Mouse (Mus musculus) liver, embryonic 14.5 days (tissue): Measurements from ENCODE around the gene Dguok. TPM values are rescaled to one million over a fixed set of nuclear protein-coding genes. Genes with fewer than 3 reads are reported as not detected.

Experiments
- ATAC-seq: fragments of 200-750 bp; cut with Nextera tagmentation; 2 replicates; pipeline ENCODE4 v1.8.0; 2017; ENCODE audit warnings: moderate number of reproducible peaks, mild to moderate bottlenecking, moderate library complexity; ENCODE audit not compliant: insufficient read depth
- DNase-seq, 3 experiments: peaks; one replicate each; pipeline ENCODE4 v3.0.0-alpha.2; 2012 to 2013; ENCODE audit warnings: low read depth in 3 of 3, low spot score in 3 of 3
- H3K27ac ChIP-seq: fragments of 300-500 bp; sonication (generic); 2 replicates; pipeline ENCODE4 v1.5.1; 2014; ENCODE audit warnings: moderate library complexity, mild to moderate bottlenecking, control low read depth, inconsistent platforms
- H3K27me3 ChIP-seq: fragments of 300-500 bp; sonication (generic); 2 replicates; pipeline ENCODE4 v1.6.1; 2014; ENCODE audit warnings: mild to moderate bottlenecking, low read length, moderate library complexity; ENCODE audit not compliant: control insufficient read depth, insufficient read depth
- H3K36me3 ChIP-seq: fragments of 300-500 bp; sonication (generic); replicated peaks from 2 replicates; pipeline ENCODE4 v1.6.1; 2014; ENCODE audit warnings: low read depth; ENCODE audit not compliant: control insufficient read depth, insufficient read depth
- H3K4me1 ChIP-seq, 2 experiments: fragments of 200-500 bp in 1 of 2; fragments of 300-500 bp in 1 of 2; sonication (generic) in 1 of 2; replicated peaks; 2 replicates each; pipeline ENCODE4 v1.6.1; 2012 to 2014; ENCODE audit warnings: antibody characterized with exemption in 1 of 2, inconsistent platforms in 1 of 2, low read length in 1 of 2; ENCODE audit not compliant: control insufficient read depth in 2 of 2, insufficient read depth in 2 of 2
- H3K4me2 ChIP-seq: fragments of 300-500 bp; sonication (generic); 2 replicates; pipeline ENCODE4 v1.6.1; 2014; ENCODE audit warnings: low read depth, mild to moderate bottlenecking, control low read depth, moderate library complexity
- H3K4me3 ChIP-seq, 2 experiments: fragments of 200-500 bp in 1 of 2; fragments of 300-500 bp in 1 of 2; sonication (generic) in 1 of 2; 2 replicates each; pipeline ENCODE4 v1.5.1; 2012 to 2014; ENCODE audit warnings: low read depth in 2 of 2, low read length in 2 of 2, mild to moderate bottlenecking in 2 of 2, control low read depth in 1 of 2, inconsistent platforms in 1 of 2, moderate library complexity in 1 of 2; ENCODE audit not compliant: insufficient read depth in 1 of 2
- H3K9ac ChIP-seq: fragments of 300-500 bp; sonication (generic); replicated peaks from 2 replicates; pipeline ENCODE4 v1.6.1; 2014; ENCODE audit warnings: mild to moderate bottlenecking, control low read depth, moderate library complexity
- H3K9me3 ChIP-seq: fragments of 300-500 bp; sonication (generic); 2 replicates; pipeline ENCODE4 v1.6.1; 2016; ENCODE audit warnings: low read length, mixed read lengths; ENCODE audit not compliant: control insufficient read depth
- CTCF ChIP-seq: IDR thresholded peaks from 2 replicates; pipeline ENCODE4 v1.5.1; 2016; ENCODE audit warnings: antibody characterized with exemption, low read depth, control low read depth
- EP300 ChIP-seq: IDR thresholded peaks from 2 replicates; pipeline ENCODE4 v1.6.1; 2016; ENCODE audit warnings: antibody characterized with exemption, low read depth
- WGBS: fragments of 180-500 bp; shearing (Covaris S2); extraction: QIAGEN DNeasy Blood & Tissue Kit; methylation state at CpG from one replicate; pipeline ENCODE4 v1.1.7; 2014; ENCODE audit not compliant: insufficient replicate concordance; 5-methylcytosine and 5-hydroxymethylcytosine counted together
- polyA plus RNA-seq, 2 experiments: library from polyadenylated mRNA; depleted of rRNA in 1 of 2; stranded (reverse) in 1 of 2; unstranded in 1 of 2; fragments of >200 nt; fragmentation: Nextera tagmentation in 1 of 2; extraction: Ambion mirVana in 1 of 2; gene quantifications; 2 replicates each; pipeline versions ENCODE4 v1.2.1 to v1.2.3; 2012 to 2014

Gene Dguok
- polyA plus RNA-seq, 2 experiments = 16.8 to 21.6 TPM

DNA sequence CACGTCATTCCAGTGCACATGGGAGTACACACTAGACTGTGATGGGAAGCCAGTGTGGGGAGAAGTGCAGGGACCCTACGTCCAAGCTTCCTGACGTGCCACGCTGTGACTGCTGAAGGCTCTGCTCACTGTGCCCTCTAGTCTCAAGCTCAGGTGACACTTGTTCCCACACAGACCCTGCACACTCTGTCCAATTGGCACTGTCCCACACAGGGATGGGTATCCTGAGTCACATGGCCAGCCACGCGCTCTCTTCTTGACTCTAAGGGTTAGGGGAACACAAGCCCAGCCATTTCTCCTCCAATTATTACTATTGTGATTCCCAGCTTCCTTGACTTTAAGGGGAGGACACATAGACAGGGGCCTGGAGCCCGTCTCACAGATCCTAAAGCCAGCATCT lies 23.0 kb downstream of the Dguok start:
- Histone ChIP-seq H3K4me1 (peaks cover 0 to 9% of the 10 kb centered on the region in 2 experiments; a peak in 2 of 4 replicates), H3K27ac (no peak overlapping the region), H3K27me3 (no peaks in the 10 kb centered on the region), H3K4me2 (no peak overlapping the region), H3K4me3 (no peak overlapping the region), H3K36me3 (peaks cover 2% of the 10 kb centered on the region; the same call in 1 of the 2 replicates), H3K9ac (no peak overlapping the region), H3K9me3 (no peaks in the 10 kb centered on the region)
- ATAC-seq (no peak), DNase-seq (no peak)
- WGBS = 81% methylated on average over 7 of the region's 7 CpGs
- TF ChIP-seq CTCF (no peak), EP300 (no peak)

DNA sequence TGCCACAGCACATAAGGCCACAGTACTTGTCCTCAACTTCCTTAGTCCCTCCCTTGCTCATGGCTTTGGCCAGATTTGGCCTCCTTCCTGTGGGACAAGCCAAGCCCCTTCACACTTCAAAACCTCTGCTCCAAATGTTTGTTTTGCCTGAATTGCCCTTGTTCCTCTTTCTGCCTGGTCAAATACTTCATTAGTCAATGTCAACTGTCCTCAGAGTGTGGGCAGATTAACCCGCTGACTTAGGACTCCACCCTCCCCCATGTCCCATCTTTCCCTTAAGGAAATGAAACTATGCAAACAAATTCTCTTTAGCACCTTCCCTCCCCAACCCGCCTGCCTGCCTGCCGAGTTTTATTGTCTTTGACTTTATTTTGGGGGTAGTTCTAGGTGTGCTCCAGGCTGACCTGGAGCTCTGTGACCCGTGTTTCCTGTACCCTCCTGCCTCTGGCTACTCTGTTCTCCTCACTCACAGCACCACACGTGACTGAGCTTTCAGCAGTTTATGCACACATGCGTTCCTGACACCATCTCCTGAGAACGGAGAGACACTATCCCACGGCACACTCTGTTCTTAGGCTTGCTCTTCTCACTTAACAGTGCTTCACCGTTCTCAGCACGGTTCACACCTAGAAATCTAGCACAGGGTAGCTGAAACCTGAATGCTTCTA lies 24.2 kb downstream of the Dguok start:
- Histone ChIP-seq H3K9me3 (no peaks in the 10 kb centered on the region), H3K9ac (no peak overlapping the region), H3K4me2 (no peak overlapping the region), H3K27me3 (no peaks in the 10 kb centered on the region), H3K27ac (no peak overlapping the region), H3K36me3 (no peaks in the 10 kb centered on the region; the same call in 1 of the 2 replicates), H3K4me3 (no peak overlapping the region), H3K4me1 (peaks cover 0 to 9% of the 10 kb centered on the region in 2 experiments; a peak in 2 of 4 replicates)
- no peak for DNase-seq
- no peak for ATAC-seq
- TF ChIP-seq EP300 (no peak), CTCF (no peak)
- 34% methylated on average over 10 of the region's 10 CpGs for WGBS

DNA sequence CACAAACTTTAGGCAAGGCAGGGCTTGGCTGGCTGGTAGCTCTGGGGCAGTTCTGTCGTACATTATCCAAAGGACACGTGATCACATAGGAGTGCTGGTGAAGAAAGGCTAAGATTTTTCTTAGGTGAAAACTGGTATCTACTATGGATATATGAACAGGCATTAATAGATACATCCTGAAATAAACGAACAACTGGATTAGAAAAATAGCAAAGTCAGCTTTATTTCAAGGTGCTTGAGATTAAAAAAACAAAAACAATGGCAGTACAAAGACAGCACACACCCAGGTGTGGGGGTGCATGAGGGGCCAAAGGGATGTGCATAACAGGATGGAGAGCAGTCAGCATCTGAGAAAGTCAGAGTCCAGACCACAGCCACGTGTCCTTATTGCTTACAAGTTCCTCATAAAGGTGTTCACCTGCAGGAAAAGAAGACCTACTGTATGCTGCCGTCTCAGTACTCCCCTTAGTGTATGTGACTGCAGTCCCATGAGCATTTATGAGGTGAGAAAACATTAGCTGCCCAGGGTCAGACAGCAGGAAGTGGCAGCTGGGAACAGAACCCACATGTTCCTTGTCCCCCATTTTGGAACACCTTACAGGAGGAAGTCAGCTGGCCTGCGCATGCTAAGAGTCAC lies 26.6 kb downstream of the Dguok start:
- H3K27me3 ChIP-seq = no peaks in the 10 kb centered on the region
- DNase-seq = no peak
- no peak overlapping the region for H3K9ac ChIP-seq
- peaks cover 0 to 9% of the 10 kb centered on the region in 2 experiments; a peak in 2 of 4 replicates for H3K4me1 ChIP-seq
- ATAC-seq = no peak
- no peak overlapping the region for H3K4me3 ChIP-seq
- H3K27ac ChIP-seq = no peak overlapping the region
- no peaks in the 10 kb centered on the region for H3K9me3 ChIP-seq
- H3K36me3 ChIP-seq = no peaks in the 10 kb centered on the region; the same call in 1 of the 2 replicates
- no peak overlapping the region for H3K4me2 ChIP-seq
- WGBS = 66% methylated on average over 6 of the region's 6 CpGs
- TF ChIP-seq EP300 (no peak), CTCF (no peak)

DNA sequence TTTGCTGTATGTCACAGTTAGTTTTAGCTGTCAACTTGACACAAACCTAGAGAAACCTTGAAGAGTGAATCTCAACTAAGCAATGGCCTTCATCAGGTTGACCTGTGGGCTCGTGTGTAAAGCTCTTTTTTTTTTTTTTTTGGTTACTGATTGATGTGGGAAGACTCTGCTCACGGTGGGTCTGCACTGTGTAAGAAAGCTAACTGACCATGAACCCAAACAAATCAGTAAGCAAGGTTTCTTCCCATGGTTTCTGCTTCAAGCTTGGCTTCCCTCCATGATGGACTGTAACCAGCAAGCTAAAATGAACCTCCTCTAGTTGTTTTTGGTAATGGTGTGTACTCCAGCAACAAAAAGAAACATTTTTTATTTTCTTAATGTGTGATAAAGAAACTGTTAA lies 27.6 kb downstream of the Dguok start:
- ATAC-seq = no peak
- Histone ChIP-seq H3K4me2 (no peak overlapping the region), H3K4me3 (no peak overlapping the region), H3K4me1 (peaks cover 0 to 9% of the 10 kb centered on the region in 2 experiments; a peak in 2 of 4 replicates), H3K9ac (no peak overlapping the region), H3K27ac (no peak overlapping the region), H3K27me3 (no peaks in the 10 kb centered on the region), H3K36me3 (no peaks in the 10 kb centered on the region; the same call in 1 of the 2 replicates), H3K9me3 (no peaks in the 10 kb centered on the region)
- DNase-seq = no peak
- TF ChIP-seq EP300 = no peak
- no peak for TF ChIP-seq CTCF
- WGBS = 49% methylated on average over 2 of the region's 2 CpGs

DNA sequence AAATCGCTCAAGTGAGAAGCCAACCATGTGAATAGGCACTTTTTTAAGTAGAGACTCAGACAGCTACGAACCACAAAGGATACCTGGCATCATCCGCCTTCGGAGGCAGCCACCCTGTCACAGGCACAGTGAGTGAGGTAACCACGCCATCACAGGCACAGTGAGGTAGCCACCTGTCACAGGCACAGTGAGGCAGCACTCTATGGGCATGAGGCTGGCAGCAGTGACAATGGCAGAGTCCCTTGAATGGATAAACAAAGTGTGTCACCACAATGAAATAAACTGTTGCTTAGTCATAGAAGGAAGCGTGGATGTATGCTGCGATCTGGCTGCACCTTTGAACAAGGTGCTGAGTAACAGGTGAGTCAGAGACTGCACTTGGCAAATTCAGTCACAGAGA lies 28.1 kb downstream of the Dguok start:
- H3K9ac ChIP-seq = no peak overlapping the region
- no peaks in the 10 kb centered on the region for H3K9me3 ChIP-seq
- DNase-seq (no peak), ATAC-seq (no peak)
- peaks cover 0 to 9% of the 10 kb centered on the region in 2 experiments; a peak in 2 of 4 replicates for H3K4me1 ChIP-seq
- WGBS = 81% methylated on average over 7 of the region's 7 CpGs
- no peak overlapping the region for H3K27ac ChIP-seq
- no peak overlapping the region for H3K4me3 ChIP-seq
- no peaks in the 10 kb centered on the region for H3K27me3 ChIP-seq
- TF ChIP-seq CTCF (no peak), EP300 (no peak)
- no peak overlapping the region for H3K4me2 ChIP-seq
- no peaks in the 10 kb centered on the region; the same call in 1 of the 2 replicates for H3K36me3 ChIP-seq
